Comparison of ENCODE assay signal across 28 mouse cellular contexts in the genomic region with DNA sequence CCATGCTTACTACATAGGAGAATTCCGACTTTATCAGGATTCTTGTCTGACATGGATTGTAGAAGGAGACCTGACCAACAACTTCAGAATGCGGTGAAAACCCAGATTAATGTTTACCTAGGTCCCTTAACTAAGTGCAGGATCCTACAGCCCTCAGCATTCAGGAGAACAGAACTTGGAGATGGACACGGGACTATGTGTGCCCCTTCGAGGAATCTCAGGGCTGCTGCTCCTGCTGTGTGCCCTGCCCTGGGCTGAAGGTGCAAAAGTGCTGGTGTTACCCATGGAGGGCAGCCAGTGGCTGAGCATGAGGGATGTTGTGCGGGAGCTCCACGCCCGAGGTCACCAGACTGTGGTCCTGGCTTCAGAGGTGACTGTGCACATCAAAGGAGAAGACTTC. TPM values are rescaled to one million over a fixed set of nuclear protein-coding genes. Genes with fewer than 3 reads are reported as not detected.
DNase-seq lines count a peak whose midpoint lies in the region; ATAC-seq and TF ChIP-seq lines count a peak whose summit lies in the region.
"Had no signal": no experiment of that assay in that cellular context is flagged by ENCODE, and none has a peak within 500 bp of the region (broad histone marks: within the 10 kb centered on the region; RNA-seq: fewer than 3 reads in every experiment).

Gene Ugt1a2 (plus strand): TSS at position 146 of the 400 bp plus-strand sequence.

- H3K4me2 ChIP-seq in kidney, embryonic 15.5 days = no peak within 1 kb of the TSS
- no peak within 1 kb of the TSS for H3K4me2 ChIP-seq in hindbrain, embryonic 14.5 days (replicated peaks)
- H3K4me2 ChIP-seq in midbrain, embryonic 13.5 days (replicated peaks) = no peak within 1 kb of the TSS
- H3K4me2 ChIP-seq: embryonic facial prominence, embryonic 15.5 days; hindbrain, embryonic 12.5 days had no signal

- no peaks in the 10 kb centered on the region for H3K27me3 ChIP-seq in cerebellum, adult 2 months (ENCODE audit: control insufficient read depth, insufficient read depth, low read length)
- no peaks in the 10 kb centered on the region for H3K27me3 ChIP-seq in kidney, embryonic 15.5 days
- no peaks in the 10 kb centered on the region for H3K27me3 ChIP-seq in hindbrain, embryonic 14.5 days (ENCODE audit: control insufficient read depth, insufficient read depth, low read length)
- no peaks in the 10 kb centered on the region for H3K27me3 ChIP-seq in midbrain, embryonic 13.5 days
- H3K27me3 ChIP-seq: embryonic facial prominence, embryonic 15.5 days; hindbrain, embryonic 12.5 days had no signal

- peak within 1 kb of the TSS; percentile 60 for H3K27ac ChIP-seq in cerebellum, adult 2 months (ENCODE audit: insufficient read depth, low read length)
- H3K27ac ChIP-seq in kidney, embryonic 15.5 days = peak within 1 kb of the TSS; percentile 76
- no peak within 1 kb of the TSS for H3K27ac ChIP-seq in hindbrain, embryonic 14.5 days
- no peak within 1 kb of the TSS for H3K27ac ChIP-seq in midbrain, embryonic 13.5 days
- H3K27ac ChIP-seq: embryonic facial prominence, embryonic 15.5 days; forebrain, embryonic 10.5 days; gastrocnemius, adult 2 months; heart, embryonic 10.5 days; hindbrain, embryonic 12.5 days; hindbrain, postnatal 0 days had no signal

- intact Hi-C loops in left cerebral cortex, postnatal 14 days (cut with DNase I) = no loop called here

- WGBS in cerebellum, adult 2 months = 73% methylated on average over 7 of the region's 7 CpGs
- 66% methylated on average over 7 of the region's 7 CpGs for WGBS in kidney, embryonic 15.5 days
- WGBS in hindbrain, embryonic 14.5 days = 89% methylated on average over 7 of the region's 7 CpGs
- 80% methylated on average over 7 of the region's 7 CpGs for WGBS in midbrain, embryonic 13.5 days

- no peak within 1 kb of the TSS for H3K9ac ChIP-seq in kidney, embryonic 15.5 days
- H3K9ac ChIP-seq in hindbrain, embryonic 14.5 days = no peak within 1 kb of the TSS
- no peak within 1 kb of the TSS for H3K9ac ChIP-seq in midbrain, embryonic 13.5 days (replicated peaks)
- H3K9ac ChIP-seq: embryonic facial prominence, embryonic 15.5 days; hindbrain, embryonic 12.5 days had no signal

- no peaks in the 10 kb centered on the region for H3K36me3 ChIP-seq in kidney, embryonic 15.5 days
- no peaks in the 10 kb centered on the region for H3K36me3 ChIP-seq in hindbrain, embryonic 14.5 days (replicated peaks; ENCODE audit: control insufficient read depth, insufficient read depth)
- H3K36me3 ChIP-seq in midbrain, embryonic 13.5 days = no peaks in the 10 kb centered on the region; the same call in 1 of the 2 replicates
- H3K36me3 ChIP-seq: embryonic facial prominence, embryonic 15.5 days; forebrain, embryonic 10.5 days; G1E; heart, embryonic 10.5 days; hindbrain, embryonic 12.5 days had no signal

- H3K9me3 ChIP-seq in kidney, embryonic 15.5 days (replicated peaks) = no peaks in the 10 kb centered on the region
- H3K9me3 ChIP-seq in hindbrain, embryonic 14.5 days (ENCODE audit: control insufficient read depth, low read length) = peaks cover 14% of the 10 kb centered on the region; the same call in 1 of the 2 replicates
- H3K9me3 ChIP-seq in midbrain, embryonic 13.5 days = no peaks in the 10 kb centered on the region
- H3K9me3 ChIP-seq: embryonic facial prominence, embryonic 15.5 days; heart, embryonic 10.5 days; hindbrain, embryonic 12.5 days had no signal

- H3K4me1 ChIP-seq in cerebellum, adult 2 months (ENCODE audit: control insufficient read depth, insufficient read depth, low read length) = peaks cover 14% of the 10 kb centered on the region
- H3K4me1 ChIP-seq in kidney, embryonic 15.5 days = peaks cover 9% of the 10 kb centered on the region; the same call in 1 of the 2 replicates
- no peaks in the 10 kb centered on the region for H3K4me1 ChIP-seq in hindbrain, embryonic 14.5 days (replicated peaks; ENCODE audit: control insufficient read depth, insufficient read depth, low read length)
- 0 out of 2 replicates have a peak, but pooled peaks cover 4% of the 10 kb centered on the region for H3K4me1 ChIP-seq in midbrain, embryonic 13.5 days (replicated peaks)

- no peak for TF ChIP-seq CTCF in cerebellum, adult 2 months (IDR thresholded peaks at IDR 0.05; ENCODE audit: borderline replicate concordance, insufficient read depth, low read depth, low read length)

- TF ChIP-seq POLR2A in cerebellum, adult 2 months (IDR thresholded peaks at IDR 0.05; ENCODE audit: borderline replicate concordance, insufficient read depth, low read length) = no peak

- peak; percentile 64; the same call in 1 of the 2 replicates for ATAC-seq in kidney, embryonic 15.5 days (replicated peaks; ENCODE audit: low FRiP score)
- no peak for ATAC-seq in hindbrain, embryonic 14.5 days (ENCODE audit: low FRiP score)
- no peak for ATAC-seq in midbrain, embryonic 13.5 days
- ATAC-seq: CD4-positive, CD25-positive, alpha-beta regulatory T cell, adult 4 months; forebrain, embryonic 14.5 days; hindbrain, postnatal 0 days had no signal

- no peak for DNase-seq in cerebellum, adult 2 months
- DNase-seq in cerebellum, adult 9-10 months = no peak
- peak; percentile 66 for DNase-seq in kidney, adult 18-20 months
- peak; percentile 63 for DNase-seq in kidney, postnatal 14 days
- DNase-seq in hindbrain, embryonic 14.5 days (ENCODE audit: low spot score) = no peak
- no peak for DNase-seq in left cerebral cortex, postnatal 14 days (ENCODE audit: low spot score in 2 of 2)
- DNase-seq: adrenal gland, adult 8-10 months; adrenal gland, postnatal 36 days; B cell, adult 2 months; embryo, embryonic 11 days; gastrocnemius, adult 2 months; gastrocnemius, postnatal 25 days; heart, postnatal 10 days; heart, postnatal 4 days had no signal

- H3K4me3 ChIP-seq in cerebellum, adult 2 months (replicated peaks; ENCODE audit: insufficient read depth, low read depth, low read length) = no peak within 1 kb of the TSS
- H3K4me3 ChIP-seq in kidney, embryonic 15.5 days (replicated peaks) = no peak within 1 kb of the TSS
- no peak within 1 kb of the TSS for H3K4me3 ChIP-seq in hindbrain, embryonic 14.5 days (replicated peaks; ENCODE audit: low read length)
- H3K4me3 ChIP-seq in midbrain, embryonic 13.5 days (replicated peaks) = no peak within 1 kb of the TSS
- H3K4me3 ChIP-seq: embryonic facial prominence, embryonic 15.5 days; erythroblast, embryonic 14.5 days; forebrain, embryonic 10.5 days; gastrocnemius, adult 2 months; heart, embryonic 10.5 days; hindbrain, embryonic 12.5 days had no signal

RNA-seq across cellular contexts. Expression of gene Ugt1a2, which starts in this region (rescaled TPM):
- polyA plus RNA-seq in cerebellum, adult 2 months (2012; rRNA removed) = not detected in 2 replicates
- polyA plus RNA-seq in kidney, embryonic 15.5 days (2015; fragmentation: Nextera tagmentation; extraction: Ambion mirVana) = 27.5 and 28.9 TPM in 2 replicates
- not detected in 2 replicates for polyA plus RNA-seq in hindbrain, embryonic 14.5 days (2014; fragmentation: Nextera tagmentation; extraction: Ambion mirVana)
- polyA plus RNA-seq in midbrain, embryonic 13.5 days (2015; fragmentation: Nextera tagmentation; extraction: Ambion mirVana) = 0.09 TPM in 1 of 2 replicates, not detected in the other
- not detected for total RNA-seq in left cerebral cortex, postnatal 14 days (2021)
- total RNA-seq: common myeloid progenitor, adult 5-6 weeks; gastrocnemius, adult 2 months; heart, postnatal 10 days; heart, postnatal 4 days; hindbrain, postnatal 0 days had no signal
- polyA plus RNA-seq: CD4-positive, CD25-positive, alpha-beta regulatory T cell, adult 4 months; embryonic facial prominence, embryonic 11.5 days; embryonic facial prominence, embryonic 15.5 days; erythroblast, embryonic 14.5 days; forebrain, embryonic 14.5 days; G1E; heart, embryonic 14.5 days; hindbrain, postnatal 0 days had no signal

Comparison
In these comparisons a context has a peak if more than half of its experiments do, and no peak if none do; other contexts are left out.
1. RNA of gene Ugt1a2 (polyA plus RNA-seq): 27.5 to 28.9 TPM in kidney, embryonic 15.5 days; 0.09 TPM in midbrain, embryonic 13.5 days, not detected in cerebellum, adult 2 months and not detected in hindbrain, embryonic 14.5 days; every median in the first group is over 10 times any median in the second.
2. DNase-seq: peak in kidney, adult 18-20 months (single experiment) and kidney, postnatal 14 days (single experiment); none in cerebellum, adult 2 months (0 of 2), cerebellum, adult 9-10 months (single experiment), hindbrain, embryonic 14.5 days (single experiment) and left cerebral cortex, postnatal 14 days (0 of 2).
3. H3K27ac ChIP-seq: peak in cerebellum, adult 2 months (single experiment) and kidney, embryonic 15.5 days (single experiment); none in hindbrain, embryonic 14.5 days (single experiment) and midbrain, embryonic 13.5 days (single experiment).